Mouse (Mus musculus) bone marrow macrophage, adult 2 months (primary cell): ENCODE results near the gene Nkrf.

ENCODE experiments used
- CTCF ChIP-seq: IDR thresholded peaks from 2 replicates; pipeline ENCODE4 v1.5.1; 2012; ENCODE audit warnings: low read depth, mild to moderate bottlenecking, low read length, moderate library complexity
- POLR2A ChIP-seq: IDR thresholded peaks from 2 replicates; pipeline ENCODE4 v1.6.1; 2012; ENCODE audit warnings: mild to moderate bottlenecking, low read depth, low read length, borderline replicate concordance

- TF ChIP-seq POLR2A, result no peak
- no peak for TF ChIP-seq CTCF
Observed at GRCm38 (mm10) chrX:36939806-36940413, 37.2 kb upstream of the Nkrf start.
